Mouse (Mus musculus): ENCODE measurements around the gene Fcgr1.

- TF ChIP-seq CTCF (IDR thresholded peaks at IDR 0.05; ENCODE audit: low read depth, low read length) = no peak
- no peak for TF ChIP-seq POLR2A (IDR thresholded peaks at IDR 0.05; ENCODE audit: extremely low read depth, insufficient read depth, low read length)
These were observed 33.5 kb downstream of the Fcgr1 start for GRCm38 (mm10) chr3:96260220-96260619.
